Comparison of ENCODE assay signal across 14 mouse cellular contexts in genomic region chr7:98667956-98668746, GRCm38 (mm10). TPM values are rescaled to one million over a fixed set of nuclear protein-coding genes. Genes with fewer than 3 reads are reported as not detected.
A peak's percentile ranks its signal among the peaks of the same experiment; 100 is the strongest.
DNase-seq lines count a peak whose midpoint lies in the region; ATAC-seq and TF ChIP-seq lines count a peak whose summit lies in the region.
"Had no signal": no experiment of that assay in that cellular context is flagged by ENCODE, and none has a peak within 500 bp of the region (broad histone marks: within the 10 kb centered on the region; RNA-seq: fewer than 3 reads in every experiment).

No protein-coding gene starts in this region.

- WGBS in kidney, postnatal 0 days, result 50% methylated on average over 6 of the region's 6 CpGs
- 49% methylated on average over 6 of the region's 6 CpGs for WGBS in stomach, embryonic 16.5 days

- H3K9me3 ChIP-seq in kidney, postnatal 0 days (replicated peaks; ENCODE audit: low read length), result no peaks in the 10 kb centered on the region
- H3K9me3 ChIP-seq in stomach, embryonic 16.5 days (replicated peaks; ENCODE audit: control insufficient read depth, low read length), result no peaks in the 10 kb centered on the region
- H3K9me3 ChIP-seq: liver, embryonic 12.5 days had no signal

- 0 out of 2 replicates have a peak, but pooled peaks cover 4% of the 10 kb centered on the region for H3K4me1 ChIP-seq in kidney, postnatal 0 days (replicated peaks; ENCODE audit: insufficient read depth, low read length)
- H3K4me1 ChIP-seq in embryonic fibroblast, embryonic 13.5 days (ENCODE audit: control insufficient read depth, insufficient read depth, low read length), result peaks cover 14% of the 10 kb centered on the region
- peaks cover 19% of the 10 kb centered on the region for H3K4me1 ChIP-seq in stomach, embryonic 16.5 days (ENCODE audit: control insufficient read depth, insufficient read depth, low read length)

- no peak for ATAC-seq in kidney, postnatal 0 days (replicated peaks; ENCODE audit: low FRiP score, low read depth)
- ATAC-seq in stomach, embryonic 16.5 days (ENCODE audit: insufficient read depth, low FRiP score), result no peak
- ATAC-seq: forebrain, embryonic 16.5 days; liver, embryonic 12.5 days had no signal

- H3K27me3 ChIP-seq in kidney, postnatal 0 days (ENCODE audit: insufficient read depth, low read length), result no peaks in the 10 kb centered on the region
- no peaks in the 10 kb centered on the region for H3K27me3 ChIP-seq in stomach, embryonic 16.5 days (ENCODE audit: control insufficient read depth, insufficient read depth, low read length)
- H3K27me3 ChIP-seq: liver, embryonic 12.5 days had no signal

- no peak overlapping the region for H3K4me2 ChIP-seq in kidney, postnatal 0 days (ENCODE audit: low read length)
- H3K4me2 ChIP-seq in stomach, embryonic 16.5 days (ENCODE audit: low read depth, low read length), result no peak overlapping the region
- H3K4me2 ChIP-seq: liver, embryonic 12.5 days had no signal

- H3K27ac ChIP-seq in kidney, postnatal 0 days, result peak overlapping the region; percentile 26; the same call in 1 of the 2 replicates
- peak overlapping the region; percentile 82 for H3K27ac ChIP-seq in embryonic fibroblast, embryonic 13.5 days (ENCODE audit: insufficient read depth, low read length)
- H3K27ac ChIP-seq in stomach, embryonic 16.5 days (ENCODE audit: low read length), result peak overlapping the region; percentile 39; the same call in 1 of the 2 replicates
- H3K27ac ChIP-seq: liver, embryonic 12.5 days had no signal

- H3K36me3 ChIP-seq in kidney, postnatal 0 days (ENCODE audit: insufficient read depth, low read length), result no peaks in the 10 kb centered on the region
- H3K36me3 ChIP-seq in stomach, embryonic 16.5 days (ENCODE audit: control insufficient read depth, insufficient read depth, low read length), result no peaks in the 10 kb centered on the region
- H3K36me3 ChIP-seq: liver, embryonic 12.5 days had no signal

- H3K9ac ChIP-seq in kidney, postnatal 0 days (ENCODE audit: low read depth, low read length), result no peak overlapping the region
- H3K9ac ChIP-seq in stomach, embryonic 16.5 days (ENCODE audit: low read length), result no peak overlapping the region
- H3K9ac ChIP-seq: liver, embryonic 12.5 days had no signal

- TF ChIP-seq CTCF in kidney, postnatal 0 days (IDR thresholded peaks at IDR 0.05; ENCODE audit: low read depth), result no peak
- no peak for TF ChIP-seq CTCF in embryonic fibroblast, embryonic 13.5 days (IDR thresholded peaks at IDR 0.05; ENCODE audit: borderline replicate concordance, insufficient read depth, low read length)

- H3K4me3 ChIP-seq in kidney, postnatal 0 days (replicated peaks; ENCODE audit: low read depth, low read length), result no peak overlapping the region
- H3K4me3 ChIP-seq in embryonic fibroblast, embryonic 13.5 days (ENCODE audit: insufficient read depth, low read length), result no peak overlapping the region
- H3K4me3 ChIP-seq in stomach, embryonic 16.5 days (replicated peaks; ENCODE audit: low read length), result no peak overlapping the region
- H3K4me3 ChIP-seq: liver, embryonic 12.5 days had no signal

- TF ChIP-seq POLR2A in embryonic fibroblast, embryonic 13.5 days (IDR thresholded peaks at IDR 0.05; ENCODE audit: low read depth, low read length), result no peak

- DNase-seq in kidney, postnatal 0 days (ENCODE audit: low spot score), result peak; percentile 85
- no peak for DNase-seq in kidney, adult 9 months
- peak; percentile 68 for DNase-seq in embryo, embryonic 10.5 days (ENCODE audit: low spot score)
- no peak for DNase-seq in urinary bladder, adult 2 months (ENCODE audit: low spot score)
- DNase-seq in left cerebral cortex, adult 9 months (ENCODE audit: low spot score in 2 of 2), result no peak
- DNase-seq: cerebellum, postnatal 10 days; kidney, adult 18-20 months; layer of hippocampus, postnatal 36 days; lung, postnatal 4 days; right cerebral cortex, postnatal 14 days had no signal

RNA-seq across cellular contexts. Expression of gene Emsy, which starts 11.6 kb away (rescaled TPM):
- polyA plus RNA-seq in kidney, postnatal 0 days (2015; fragmentation: Nextera tagmentation; extraction: Ambion mirVana), result 14.1 and 17.3 TPM in 2 replicates
- polyA plus RNA-seq in embryonic fibroblast, embryonic 13.5 days (2011; ENCODE audit: insufficient read length, low read depth, missing spikeins), result 46.9 and 58.6 TPM in 2 replicates
- polyA plus RNA-seq in stomach, embryonic 16.5 days (2015; fragmentation: Nextera tagmentation; extraction: Ambion mirVana), result 17.3 and 23.1 TPM in 2 replicates
- polyA plus RNA-seq in urinary bladder, adult 2 months (2012; rRNA removed), result 15.0 and 22.9 TPM in 2 replicates

RNA-seq across cellular contexts. Expression of gene Thap12, which starts 34.8 kb away (rescaled TPM):
- polyA plus RNA-seq in kidney, postnatal 0 days (2015; fragmentation: Nextera tagmentation; extraction: Ambion mirVana), result 45.5 and 47.2 TPM in 2 replicates
- 64.4 and 78.2 TPM in 2 replicates for polyA plus RNA-seq in embryonic fibroblast, embryonic 13.5 days (2011; ENCODE audit: insufficient read length, low read depth, missing spikeins)
- polyA plus RNA-seq in stomach, embryonic 16.5 days (2015; fragmentation: Nextera tagmentation; extraction: Ambion mirVana), result 41.0 and 42.9 TPM in 2 replicates
- 44.8 and 52.7 TPM in 2 replicates for polyA plus RNA-seq in urinary bladder, adult 2 months (2012; rRNA removed)

Comparison
In these comparisons a context has a peak if more than half of its experiments do, and no peak if none do; other contexts are left out.
1. DNase-seq: peak in kidney, postnatal 0 days (single experiment) and embryo, embryonic 10.5 days (single experiment); none in kidney, adult 9 months (single experiment), urinary bladder, adult 2 months (single experiment) and left cerebral cortex, adult 9 months (0 of 2).
2. H3K27ac ChIP-seq: peak in every context shown above with its lines; median percentile 82 in embryonic fibroblast, embryonic 13.5 days; 39 in stomach, embryonic 16.5 days; 26 in kidney, postnatal 0 days.